In the genomic region with DNA sequence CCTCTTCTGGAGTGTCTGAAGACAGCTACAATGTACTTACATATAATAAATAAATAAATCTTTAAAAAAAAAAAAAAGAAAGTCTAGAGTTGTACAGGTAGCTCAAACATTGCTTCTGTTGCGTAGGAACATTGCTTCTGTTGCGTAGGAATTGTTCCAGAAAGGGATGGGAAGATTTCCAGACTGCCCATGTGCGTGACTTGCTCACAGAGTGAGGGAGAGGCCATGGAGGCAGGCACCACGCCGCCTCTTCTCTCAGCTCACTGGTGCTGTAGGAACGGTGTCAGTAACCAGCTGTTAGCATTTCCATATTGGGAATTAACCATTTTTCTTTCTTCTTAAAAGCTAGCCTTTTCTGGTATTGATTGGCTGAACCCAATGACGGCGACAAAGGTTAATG, we compare ENCODE assay signal across 11 mouse cellular contexts.
"Had no signal": no experiment of that assay in that cellular context is flagged by ENCODE, and none has a peak within 500 bp of the region (broad histone marks: within the 10 kb centered on the region; RNA-seq: fewer than 3 reads in every experiment).

No protein-coding gene starts in this region.

- DNase-seq: kidney, adult 11 months; kidney, adult 8-10 months; kidney, postnatal 10 days; kidney, postnatal 36 days; lung, adult 18-20 months; lung, postnatal 10 days; lung, postnatal 36 days; retina, postnatal 1 day; right cerebral cortex, postnatal 25 days; thymus, adult 2 months; thymus, postnatal 25 days had no signal
